Mouse (Mus musculus): ENCODE results near the gene Map1lc3a. TPM values are rescaled to one million over a fixed set of nuclear protein-coding genes. Genes with fewer than 3 reads are reported as not detected.
A peak's percentile ranks its signal among the peaks of the same experiment; 100 is the strongest.

Map1lc3a gene
- polyA plus RNA-seq, 1 experiment from 2014 or later, result 183 TPM

- ATAC-seq (ENCODE audit: insufficient read depth, low FRiP score, low read depth), result no peak
- Histone ChIP-seq H3K4me2 (no peak overlapping the region), H3K9me3 (no peaks in the 10 kb centered on the region), H3K36me3 (no peaks in the 10 kb centered on the region), H3K9ac (no peak overlapping the region), H3K27me3 (replicated peaks) (no peaks in the 10 kb centered on the region), H3K27ac (no peak overlapping the region), H3K4me1 (no peaks in the 10 kb centered on the region), H3K4me3 (replicated peaks) (no peak overlapping the region)
- WGBS, result 82% methylated on average over 6 of the region's 6 CpGs
These were observed 4.1 kb upstream of the Map1lc3a start for GRCm38 (mm10) chr2:155271957-155272356.

- H3K9ac ChIP-seq, result no peak overlapping the region
- no peak overlapping the region for H3K4me2 ChIP-seq
- 66% methylated on average over 10 of the region's 10 CpGs for WGBS
- ATAC-seq (ENCODE audit: insufficient read depth, low FRiP score, low read depth), result no peak
- H3K9me3 ChIP-seq, result no peaks in the 10 kb centered on the region
- H3K27me3 ChIP-seq (replicated peaks), result no peaks in the 10 kb centered on the region
- peaks cover 5% of the 10 kb centered on the region; the same call in 1 of the 2 replicates for H3K4me1 ChIP-seq
- no peak overlapping the region for H3K27ac ChIP-seq
- H3K4me3 ChIP-seq (replicated peaks), result no peak overlapping the region
- no peaks in the 10 kb centered on the region for H3K36me3 ChIP-seq
These were observed 3.5 kb upstream of the Map1lc3a start for GRCm38 (mm10) chr2:155272396-155273170.

DNA sequence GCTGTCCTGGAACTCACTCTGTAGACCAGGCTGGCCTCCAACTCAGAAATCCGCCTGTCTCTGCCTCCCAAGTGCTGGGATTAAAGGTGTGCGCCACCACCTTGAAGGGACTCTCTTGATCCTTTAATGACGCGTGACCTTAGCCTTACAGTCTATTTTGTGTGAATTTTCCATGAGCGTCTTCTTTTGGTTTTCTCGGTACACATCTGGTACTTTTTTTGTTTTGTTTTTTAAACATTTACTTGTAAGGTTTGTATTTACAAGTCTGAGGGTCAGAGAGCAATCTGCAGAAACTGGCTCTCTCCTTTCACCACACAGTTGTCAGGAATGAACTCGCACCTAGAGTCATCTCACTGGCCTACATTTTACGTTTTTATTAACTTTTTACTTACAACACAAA, 2.5 kb upstream of the Map1lc3a start:
- Histone ChIP-seq H3K27ac (no peak overlapping the region), H3K27me3 (replicated peaks) (no peaks in the 10 kb centered on the region), H3K4me2 (no peak overlapping the region), H3K36me3 (no peaks in the 10 kb centered on the region), H3K9me3 (no peaks in the 10 kb centered on the region), H3K9ac (no peak overlapping the region), H3K4me1 (peaks cover 8% of the 10 kb centered on the region; the same call in 1 of the 2 replicates), H3K4me3 (replicated peaks) (no peak overlapping the region)
- ATAC-seq (ENCODE audit: insufficient read depth, low FRiP score, low read depth), result no peak
- WGBS, result 87% methylated on average over 8 of the region's 8 CpGs

- Histone ChIP-seq H3K36me3 (no peaks in the 10 kb centered on the region; the same call in 1 of the 2 replicates), H3K9ac (peak overlapping the region; percentile 85), H3K4me3 (replicated peaks) (peak overlapping the region; percentile 99), H3K27ac (peak overlapping the region; percentile 90), H3K4me2 (peak overlapping the region; percentile 77), H3K9me3 (no peaks in the 10 kb centered on the region), H3K4me1 (peaks cover 8% of the 10 kb centered on the region; the same call in 1 of the 2 replicates), H3K27me3 (replicated peaks) (no peaks in the 10 kb centered on the region)
- ATAC-seq (ENCODE audit: insufficient read depth, low FRiP score, low read depth), result peak; percentile 89
- WGBS, result 0% methylated on average over 34 of the region's 49 CpGs
These were observed 601 bp downstream of the Map1lc3a start for GRCm38 (mm10) chr2:155276621-155277175.

GRCm38 (mm10) chr2:155277721-155278120, 1.6 kb downstream of the Map1lc3a start:
- WGBS, result 88% methylated on average over 2 of the region's 2 CpGs
- no peak overlapping the region for H3K27ac ChIP-seq
- no peaks in the 10 kb centered on the region for H3K27me3 ChIP-seq (replicated peaks)
- H3K4me1 ChIP-seq, result peaks cover 8% of the 10 kb centered on the region; the same call in 1 of the 2 replicates
- no peak for ATAC-seq (ENCODE audit: insufficient read depth, low FRiP score, low read depth)
- no peak overlapping the region for H3K9ac ChIP-seq
- peak overlapping the region; percentile 77; the same call in 1 of the 2 replicates for H3K4me2 ChIP-seq
- H3K36me3 ChIP-seq, result no peaks in the 10 kb centered on the region; the same call in 1 of the 2 replicates
- H3K9me3 ChIP-seq, result no peaks in the 10 kb centered on the region
- peak overlapping the region; percentile 99; the same call in 1 of the 2 replicates for H3K4me3 ChIP-seq (replicated peaks)

- Histone ChIP-seq H3K27me3 (replicated peaks) (no peaks in the 10 kb centered on the region), H3K36me3 (peaks cover 5% of the 10 kb centered on the region; the same call in 1 of the 2 replicates), H3K27ac (no peak overlapping the region), H3K9me3 (no peaks in the 10 kb centered on the region), H3K9ac (no peak overlapping the region), H3K4me2 (no peak overlapping the region), H3K4me1 (peaks cover 8% of the 10 kb centered on the region; the same call in 1 of the 2 replicates), H3K4me3 (replicated peaks) (no peak overlapping the region)
- WGBS, result 87% methylated on average over 7 of the region's 7 CpGs
- ATAC-seq (ENCODE audit: insufficient read depth, low FRiP score, low read depth), result no peak
These were observed 2.3 kb downstream of the Map1lc3a start for GRCm38 (mm10) chr2:155278361-155278760.

- no peak overlapping the region for H3K27ac ChIP-seq
- H3K9ac ChIP-seq, result no peak overlapping the region
- no peak for ATAC-seq (ENCODE audit: insufficient read depth, low FRiP score, low read depth)
- H3K9me3 ChIP-seq, result no peaks in the 10 kb centered on the region
- H3K4me1 ChIP-seq, result peaks cover 8% of the 10 kb centered on the region; the same call in 1 of the 2 replicates
- peaks cover 7% of the 10 kb centered on the region; the same call in 1 of the 2 replicates for H3K36me3 ChIP-seq
- no peak overlapping the region for H3K4me3 ChIP-seq (replicated peaks)
- 86% methylated on average over 4 of the region's 4 CpGs for WGBS
- no peak overlapping the region for H3K4me2 ChIP-seq
- no peaks in the 10 kb centered on the region for H3K27me3 ChIP-seq (replicated peaks)
These were observed 3.1 kb downstream of the Map1lc3a start for GRCm38 (mm10) chr2:155279163-155279562.

DNA sequence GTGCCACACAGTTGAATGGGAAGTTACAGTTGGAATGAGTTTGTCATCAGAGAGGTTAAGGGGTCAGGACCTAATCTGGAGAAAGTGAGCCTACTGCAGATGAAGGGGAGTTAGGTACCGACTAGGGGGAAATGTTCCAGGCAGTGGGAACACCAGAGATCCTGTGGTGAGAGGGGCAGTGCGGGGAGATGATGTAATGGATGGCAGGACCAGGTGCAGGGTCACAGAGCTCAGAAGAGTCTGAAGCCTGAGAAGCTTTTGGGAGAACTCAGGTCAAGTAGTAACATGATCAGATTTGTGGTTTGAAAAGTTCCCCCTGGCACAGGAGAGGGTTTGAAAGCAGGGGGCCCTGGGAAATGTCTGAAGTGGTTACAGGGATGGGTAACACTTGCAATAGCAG, 4.0 kb downstream of the Map1lc3a start:
- Histone ChIP-seq H3K9ac (no peak overlapping the region), H3K4me3 (replicated peaks) (no peak overlapping the region), H3K27ac (no peak overlapping the region), H3K4me1 (peaks cover 8% of the 10 kb centered on the region; the same call in 1 of the 2 replicates), H3K9me3 (no peaks in the 10 kb centered on the region), H3K27me3 (replicated peaks) (no peaks in the 10 kb centered on the region), H3K36me3 (peaks cover 7% of the 10 kb centered on the region; the same call in 1 of the 2 replicates), H3K4me2 (no peak overlapping the region)
- ATAC-seq (ENCODE audit: insufficient read depth, low FRiP score, low read depth), result no peak
- 65% methylated on average over 2 of the region's 2 CpGs for WGBS

- 83% methylated on average over 4 of the region's 4 CpGs for WGBS
These were observed 7.7 kb downstream of the Map1lc3a start for GRCm38 (mm10) chr2:155283793-155284192.

GRCm38 (mm10) chr2:155284647-155285046, 8.6 kb downstream of the Map1lc3a start:
- no peak overlapping the region for H3K9ac ChIP-seq

More at GRCm38 (mm10) chr2:155283793-155284192, 7.7 kb downstream of the Map1lc3a start:
- no peak overlapping the region for H3K9ac ChIP-seq
- ATAC-seq (ENCODE audit: insufficient read depth, low FRiP score, low read depth), result no peak
- H3K4me3 ChIP-seq (replicated peaks), result no peak overlapping the region
- H3K4me2 ChIP-seq, result no peak overlapping the region
- peaks cover 7% of the 10 kb centered on the region; the same call in 1 of the 2 replicates for H3K36me3 ChIP-seq
- no peaks in the 10 kb centered on the region for H3K9me3 ChIP-seq
- no peak overlapping the region for H3K27ac ChIP-seq
- H3K4me1 ChIP-seq, result no peaks in the 10 kb centered on the region
- H3K27me3 ChIP-seq (replicated peaks), result no peaks in the 10 kb centered on the region

DNA sequence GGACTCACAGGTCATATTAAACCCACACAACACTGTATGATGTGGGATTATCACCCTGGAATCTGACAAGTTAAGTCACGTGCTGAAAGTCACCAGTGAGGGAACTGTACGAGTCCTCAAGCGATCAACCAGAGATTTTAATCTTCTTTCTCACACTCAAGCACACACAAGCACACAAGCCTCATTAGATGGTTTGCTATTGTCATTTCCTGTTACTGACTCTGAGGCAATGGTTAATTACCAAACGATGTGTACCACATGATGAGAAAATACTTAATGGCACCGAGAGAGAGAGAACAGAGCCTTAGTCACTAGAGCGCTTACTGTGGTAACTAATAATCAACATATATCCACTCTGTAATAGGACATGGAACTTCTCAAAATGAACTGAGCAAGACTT, 9.6 kb downstream of the Map1lc3a start:
- Histone ChIP-seq H3K27me3 (replicated peaks) (no peaks in the 10 kb centered on the region), H3K4me1 (no peaks in the 10 kb centered on the region), H3K36me3 (peaks cover 7% of the 10 kb centered on the region; the same call in 1 of the 2 replicates), H3K27ac (no peak overlapping the region), H3K4me2 (no peak overlapping the region), H3K4me3 (replicated peaks) (no peak overlapping the region), H3K9me3 (no peaks in the 10 kb centered on the region), H3K9ac (no peak overlapping the region)
- no peak for ATAC-seq (ENCODE audit: insufficient read depth, low FRiP score, low read depth)
- WGBS, result 85% methylated on average over 6 of the region's 6 CpGs

More at GRCm38 (mm10) chr2:155284647-155285046, 8.6 kb downstream of the Map1lc3a start:
- WGBS, result 58% methylated on average over 7 of the region's 7 CpGs
- no peak overlapping the region for H3K4me3 ChIP-seq (replicated peaks)
- H3K9me3 ChIP-seq, result no peaks in the 10 kb centered on the region
- peak overlapping the region; percentile 57; the same call in 1 of the 2 replicates for H3K27ac ChIP-seq
- no peak for ATAC-seq (ENCODE audit: insufficient read depth, low FRiP score, low read depth)
- H3K4me1 ChIP-seq, result no peaks in the 10 kb centered on the region
- H3K36me3 ChIP-seq, result peaks cover 7% of the 10 kb centered on the region; the same call in 1 of the 2 replicates
- H3K4me2 ChIP-seq, result 0 out of 2 replicates have a peak overlapping the region, but pooled peaks have one; percentile 3
- no peaks in the 10 kb centered on the region for H3K27me3 ChIP-seq (replicated peaks)
